Mouse (Mus musculus): ENCODE data around the gene Cbln4. TPM values are rescaled to one million over a fixed set of nuclear protein-coding genes. Genes with fewer than 3 reads are reported as not detected.

Cbln4 gene
- total RNA-seq, 1 experiment: not detected

GRCm38 (mm10) chr2:172005970-172006369 lies 37.3 kb downstream of the Cbln4 start:
- H3K36me3 ChIP-seq (ENCODE audit: control insufficient read depth, insufficient read depth, low read length, poor library complexity, severe bottlenecking): no peaks in the 10 kb centered on the region
- no peak overlapping the region for H3K9ac ChIP-seq (ENCODE audit: insufficient read depth, low read depth, low read length, poor library complexity, severe bottlenecking)
- H3K4me3 ChIP-seq (ENCODE audit: insufficient read depth in 1 of 2, low read depth in 1 of 2, low read length in 2 of 2, poor library complexity in 1 of 2, severe bottlenecking in 1 of 2): no peak overlapping the region
- in situ Hi-C loops (cut with MboI; ENCODE audit: low sequenced_read_pairs in 2 of 2, unreplicated experiment in 2 of 2): no loop called here
- TF ChIP-seq ZC3H11A (IDR thresholded peaks at IDR 0.05; ENCODE audit: borderline replicate concordance, low read depth, low read length): no peak
- TF ChIP-seq CHD2 (IDR thresholded peaks at IDR 0.05; ENCODE audit: low read depth, low read length): no peak
- TF ChIP-seq MAFK (IDR thresholded peaks at IDR 0.05; ENCODE audit: insufficient read depth, low read depth, low read length): no peak
- TF ChIP-seq HCFC1 (IDR thresholded peaks at IDR 0.05; ENCODE audit: borderline replicate concordance, insufficient read depth, low read length): no peak
- TF ChIP-seq ZNF384 (IDR thresholded peaks at IDR 0.05; ENCODE audit: low read depth, low read length): no peak
- no peaks in the 10 kb centered on the region for H3K4me1 ChIP-seq (ENCODE audit: control insufficient read depth in 2 of 2, insufficient read depth in 2 of 2, low read length in 2 of 2, poor library complexity in 1 of 2)
- no peaks in the 10 kb centered on the region for H3K9me3 ChIP-seq (ENCODE audit: control insufficient read depth, insufficient read depth, low read depth, low read length)
- no peak overlapping the region for H3K27ac ChIP-seq (ENCODE audit: insufficient read depth, low read depth, low read length, poor library complexity, severe bottlenecking)
- no peak for DNase-seq (ENCODE audit: low read depth, low spot score)

- Histone ChIP-seq H3K9me3 (ENCODE audit: control insufficient read depth, insufficient read depth, low read depth, low read length) (no peaks in the 10 kb centered on the region), H3K36me3 (ENCODE audit: control insufficient read depth, insufficient read depth, low read length, poor library complexity, severe bottlenecking) (no peaks in the 10 kb centered on the region), H3K4me3 (ENCODE audit: insufficient read depth in 1 of 2, low read depth in 1 of 2, low read length in 2 of 2, poor library complexity in 1 of 2, severe bottlenecking in 1 of 2) (no peak overlapping the region), H3K27ac (ENCODE audit: insufficient read depth, low read depth, low read length, poor library complexity, severe bottlenecking) (no peak overlapping the region), H3K9ac (ENCODE audit: insufficient read depth, low read depth, low read length, poor library complexity, severe bottlenecking) (no peak overlapping the region), H3K4me1 (ENCODE audit: control insufficient read depth in 2 of 2, insufficient read depth in 2 of 2, low read length in 2 of 2, poor library complexity in 1 of 2) (no peaks in the 10 kb centered on the region; a peak in 1 of 4 replicates)
- DNase-seq (ENCODE audit: low read depth, low spot score): no peak
- no peak for TF ChIP-seq CHD2 (IDR thresholded peaks at IDR 0.05; ENCODE audit: low read depth, low read length)
- no peak for TF ChIP-seq ZNF384 (IDR thresholded peaks at IDR 0.05; ENCODE audit: low read depth, low read length)
- no peak for TF ChIP-seq ZC3H11A (IDR thresholded peaks at IDR 0.05; ENCODE audit: borderline replicate concordance, low read depth, low read length)
- in situ Hi-C loops (cut with MboI; ENCODE audit: low sequenced_read_pairs in 2 of 2, unreplicated experiment in 2 of 2): no loop called here
Observed at GRCm38 (mm10) chr2:172004029-172004984, 39.0 kb downstream of the Cbln4 start.

- Histone ChIP-seq H3K36me3 (ENCODE audit: control insufficient read depth, insufficient read depth, low read length, poor library complexity, severe bottlenecking) (no peaks in the 10 kb centered on the region), H3K27ac (ENCODE audit: insufficient read depth, low read depth, low read length, poor library complexity, severe bottlenecking) (no peak overlapping the region), H3K4me3 (ENCODE audit: insufficient read depth in 1 of 2, low read depth in 1 of 2, low read length in 2 of 2, poor library complexity in 1 of 2, severe bottlenecking in 1 of 2) (no peak overlapping the region), H3K9me3 (ENCODE audit: control insufficient read depth, insufficient read depth, low read depth, low read length) (no peaks in the 10 kb centered on the region), H3K9ac (ENCODE audit: insufficient read depth, low read depth, low read length, poor library complexity, severe bottlenecking) (no peak overlapping the region), H3K4me1 (ENCODE audit: control insufficient read depth in 2 of 2, insufficient read depth in 2 of 2, low read length in 2 of 2, poor library complexity in 1 of 2) (peaks cover 0 to 6% of the 10 kb centered on the region in 2 experiments; a peak in 1 of 4 replicates)
- no peak for TF ChIP-seq CHD2 (IDR thresholded peaks at IDR 0.05; ENCODE audit: low read depth, low read length)
- in situ Hi-C loops (cut with MboI; ENCODE audit: low sequenced_read_pairs in 2 of 2, unreplicated experiment in 2 of 2): no loop called here
- no peak for DNase-seq (ENCODE audit: low read depth, low spot score)
Observed at GRCm38 (mm10) chr2:171996979-171997686, 46.1 kb downstream of the Cbln4 start.

- no peak for TF ChIP-seq MAFK (IDR thresholded peaks at IDR 0.05; ENCODE audit: insufficient read depth, low read depth, low read length)
- TF ChIP-seq ZC3H11A (IDR thresholded peaks at IDR 0.05; ENCODE audit: borderline replicate concordance, low read depth, low read length): no peak
- TF ChIP-seq HCFC1 (IDR thresholded peaks at IDR 0.05; ENCODE audit: borderline replicate concordance, insufficient read depth, low read length): no peak
- TF ChIP-seq ZNF384 (IDR thresholded peaks at IDR 0.05; ENCODE audit: low read depth, low read length): no peak
- 0 out of 2 replicates have a peak, but pooled peaks have one; percentile 37 for TF ChIP-seq CHD2 (IDR thresholded peaks at IDR 0.05; ENCODE audit: low read depth, low read length)
- H3K9ac ChIP-seq (ENCODE audit: insufficient read depth, low read depth, low read length, poor library complexity, severe bottlenecking): no peak overlapping the region
- H3K36me3 ChIP-seq (ENCODE audit: control insufficient read depth, insufficient read depth, low read length, poor library complexity, severe bottlenecking): no peaks in the 10 kb centered on the region
- H3K9me3 ChIP-seq (ENCODE audit: control insufficient read depth, insufficient read depth, low read depth, low read length): no peaks in the 10 kb centered on the region
- in situ Hi-C loops (cut with MboI; ENCODE audit: low sequenced_read_pairs in 2 of 2, unreplicated experiment in 2 of 2): no loop called here
- H3K4me1 ChIP-seq (ENCODE audit: control insufficient read depth in 2 of 2, insufficient read depth in 2 of 2, low read length in 2 of 2, poor library complexity in 1 of 2): peaks cover 0 to 9% of the 10 kb centered on the region in 2 experiments; a peak in 1 of 4 replicates
- peak; percentile 91 for DNase-seq (ENCODE audit: low read depth, low spot score)
- no peak overlapping the region for H3K4me3 ChIP-seq (ENCODE audit: insufficient read depth in 1 of 2, low read depth in 1 of 2, low read length in 2 of 2, poor library complexity in 1 of 2, severe bottlenecking in 1 of 2)
- H3K27ac ChIP-seq (ENCODE audit: insufficient read depth, low read depth, low read length, poor library complexity, severe bottlenecking): no peak overlapping the region
Observed at GRCm38 (mm10) chr2:171994861-171995260, 48.4 kb downstream of the Cbln4 start.
